Mouse (Mus musculus) cerebellum, adult 2 months (tissue): ENCODE data around the gene Tmem52.

Source experiments
- CTCF ChIP-seq: fragments of 200-500 bp; IDR thresholded peaks from 2 replicates; pipeline ENCODE4 v1.5.1; 2011; ENCODE audit warnings: low read depth, mild to moderate bottlenecking, control low read depth, low read length, moderate library complexity, borderline replicate concordance; ENCODE audit not compliant: insufficient read depth
- POLR2A ChIP-seq: fragments of 200-500 bp; IDR thresholded peaks from 2 replicates; pipeline ENCODE4 v1.6.1; 2011; ENCODE audit warnings: low read length, control low read depth, borderline replicate concordance; ENCODE audit not compliant: insufficient read depth

DNA sequence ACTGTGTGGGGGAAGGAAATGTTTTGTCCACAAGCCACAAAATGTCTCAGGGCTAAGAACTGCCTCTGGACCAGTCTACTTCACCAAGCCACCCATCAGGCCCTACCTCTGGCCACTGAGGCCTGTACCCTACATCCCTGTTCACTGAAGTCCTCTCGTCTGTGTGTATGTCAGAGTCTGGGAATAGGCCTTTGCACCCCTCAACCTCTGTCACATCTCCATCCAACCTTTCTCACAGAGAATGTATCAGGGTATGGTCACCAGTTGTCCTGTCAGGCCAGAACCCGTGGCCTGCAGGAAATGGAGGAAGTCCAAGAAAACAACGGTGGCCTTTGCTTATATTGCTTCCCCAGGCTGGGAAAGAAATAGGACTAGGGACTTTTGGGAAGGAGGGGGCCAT, 16.6 kb downstream of the Tmem52 start:
- no peak for TF ChIP-seq POLR2A
- no peak for TF ChIP-seq CTCF
